Mouse (Mus musculus) granulocyte monocyte progenitor cell, adult 5-6 weeks (primary cell): ENCODE data around the gene Fryl. TPM values are rescaled to one million over a fixed set of nuclear protein-coding genes. Genes with fewer than 3 reads are reported as not detected.
A peak's percentile ranks its signal among the peaks of the same experiment; 100 is the strongest.

Source experiments
- ATAC-seq: replicated peaks from 2 replicates; pipeline ENCODE4 v1.8.0; 2016; ENCODE audit warnings: mild to moderate bottlenecking, moderate TSS enrichment, inconsistent platforms; ENCODE audit not compliant: poor library complexity, severe bottlenecking
- total RNA-seq, 2 experiments: library from RNA; stranded (forward) in 1 of 2; stranded (reverse) in 1 of 2; fragments of 200-712, 200-1000 nt in 1 of 2; fragments of >200 nt in 1 of 2; fragmentation: Nextera tagmentation in 1 of 2; gene quantifications; 2 replicates each; pipeline ENCODE4 v1.2.3; 2014 to 2017

The Fryl gene
- total RNA-seq, 2 experiments from 2014 or later, result 64.8 to 87.8 TPM

GRCm38 (mm10) chr5:72987786-72988185 is 268.6 kb downstream of the Fryl start:
- ATAC-seq, result no peak

DNA sequence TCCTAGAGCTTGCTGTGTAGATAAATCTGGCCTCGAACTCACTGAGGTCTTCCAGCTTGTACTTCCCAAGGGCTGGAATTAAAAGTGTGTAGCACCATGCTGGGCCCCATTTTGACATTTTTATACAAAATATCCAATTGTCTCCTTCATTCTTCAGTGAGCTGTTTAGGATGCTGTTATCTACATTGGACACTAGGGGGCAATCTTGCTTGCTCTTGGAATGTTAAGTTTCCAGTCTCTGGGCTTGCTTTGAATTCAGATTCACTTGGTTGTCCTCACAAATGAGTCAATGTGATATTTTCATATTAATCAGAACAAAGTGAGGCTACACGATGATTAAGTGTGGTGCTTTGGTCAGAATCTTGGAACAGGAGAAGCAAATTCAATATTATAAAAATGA is 272.3 kb downstream of the Fryl start:
- ATAC-seq, result peak; percentile 72

GRCm38 (mm10) chr5:72976539-72976938 is 279.9 kb downstream of the Fryl start:
- no peak for ATAC-seq

DNA sequence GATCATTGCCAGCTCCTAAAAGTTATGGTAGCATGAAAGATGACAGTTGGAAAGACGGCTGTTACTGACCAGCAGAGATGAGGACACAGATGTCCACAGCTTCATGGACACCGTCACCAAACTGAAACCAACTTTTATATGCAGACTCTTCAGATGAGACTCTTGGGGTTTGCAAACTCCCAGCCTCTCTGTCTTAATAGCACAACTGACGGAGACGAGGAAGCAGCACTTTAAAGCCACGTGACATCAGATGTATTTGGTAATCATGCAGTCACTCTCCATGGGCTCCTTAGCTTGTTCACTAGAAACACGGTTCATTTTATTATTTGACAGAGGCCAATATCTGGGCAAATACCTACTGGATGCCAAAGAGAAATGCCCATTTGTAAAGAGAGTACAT is 280.4 kb downstream of the Fryl start:
- ATAC-seq, result peak; percentile 59; the same call in 1 of the 2 replicates

DNA sequence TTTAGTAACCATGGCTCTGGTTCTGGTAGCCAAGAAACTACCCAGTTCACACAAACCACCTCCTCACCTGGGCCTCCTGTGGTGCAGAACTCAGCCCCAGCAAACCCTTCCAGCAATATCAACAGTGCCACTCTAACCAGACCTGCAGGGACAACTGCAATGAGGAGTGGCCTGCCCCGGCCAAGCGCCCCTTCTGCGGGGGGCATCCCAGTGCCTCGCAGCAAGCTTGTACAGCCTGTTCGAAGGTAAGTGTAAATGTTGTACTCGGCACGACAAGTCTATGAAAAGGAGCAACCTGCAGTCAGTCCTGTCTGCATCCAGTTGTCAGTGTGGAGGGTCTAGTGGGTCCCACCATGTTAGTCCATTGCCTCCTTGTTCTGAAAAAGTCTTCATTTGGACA is 281.8 kb downstream of the Fryl start, which contains the start of gene Gm10135:
Gm10135 (minus strand) TSS at position 101 of the 400 bp plus-strand sequence.
- no peak for ATAC-seq

GRCm38 (mm10) chr5:72972934-72973333 is 283.5 kb downstream of the Fryl start:
- no peak for ATAC-seq

DNA sequence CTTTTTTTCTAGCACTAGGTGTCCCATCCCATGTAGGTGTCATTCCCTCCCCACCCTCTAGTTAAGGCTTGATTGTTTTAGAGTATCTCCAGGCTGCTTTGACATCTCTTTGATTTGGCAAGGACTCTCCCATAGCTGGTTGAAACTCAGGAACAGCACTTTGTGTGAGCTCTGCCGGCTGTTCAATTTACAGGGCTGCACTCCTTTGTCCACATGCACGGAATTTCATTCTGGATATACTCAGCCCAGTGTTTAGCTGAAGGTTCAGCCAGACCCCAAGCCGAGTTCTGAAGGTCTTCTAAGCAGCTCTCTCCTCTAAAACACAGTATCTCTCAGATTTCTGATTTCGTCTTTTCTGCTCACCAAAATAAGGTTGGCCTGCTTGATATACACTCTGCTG is 284.0 kb downstream of the Fryl start:
- ATAC-seq, result no peak

Other genes starting within 250 kb of the Fryl start
- gene Slc10a4, start 249.7 kb downstream of the Fryl start, total RNA-seq (2014; fragmentation: Nextera tagmentation), result not detected in 2 replicates
- not detected in 2 replicates for gene Slc10a4, start 249.7 kb downstream of the Fryl start, total RNA-seq (2017)
- gene Ociad1, start 36.2 kb upstream of the Fryl start, total RNA-seq (2014; fragmentation: Nextera tagmentation), result 197 and 204 TPM in 2 replicates
- gene Ociad1, start 36.2 kb upstream of the Fryl start, total RNA-seq (2017), result 272 and 305 TPM in 2 replicates
- gene Ociad2, start 84.4 kb upstream of the Fryl start, total RNA-seq (2014; fragmentation: Nextera tagmentation), result 2.6 and 3.5 TPM in 2 replicates
- gene Ociad2, start 84.4 kb upstream of the Fryl start, total RNA-seq (2017), result 3.1 and 5.5 TPM in 2 replicates
- gene Cwh43, start 149.5 kb upstream of the Fryl start, total RNA-seq (2014; fragmentation: Nextera tagmentation), result not detected in 2 replicates
- gene Cwh43, start 149.5 kb upstream of the Fryl start, total RNA-seq (2017), result not detected in 2 replicates
- 5.6 and 8.7 TPM in 2 replicates for gene Dcun1d4, start 224.4 kb upstream of the Fryl start, total RNA-seq (2014; fragmentation: Nextera tagmentation)
- 5.9 and 10.7 TPM in 2 replicates for gene Dcun1d4, start 224.4 kb upstream of the Fryl start, total RNA-seq (2017)